Mouse (Mus musculus) kidney, adult 2 months (tissue): ENCODE data around the gene Mrps27.

Experiments
- CTCF ChIP-seq: fragments of 200-500 bp; conservative IDR thresholded peaks from 2 replicates; pipeline ENCODE4 v1.5.1; 2011; ENCODE audit warnings: low read depth, mild to moderate bottlenecking, control low read depth, low read length, moderate library complexity, mixed read lengths; ENCODE audit not compliant: insufficient read depth, insufficient read length
- POLR2A ChIP-seq: fragments of 200-500 bp; IDR thresholded peaks from one replicate; pipeline ENCODE4 v1.6.1; 2011; ENCODE audit warnings: low read depth, low read length, control low read depth

GRCm38 (mm10) chr13:99303846-99304245 lies 40.7 kb upstream of the Mrps27 start:
- no peak for TF ChIP-seq POLR2A
- no peak for TF ChIP-seq CTCF
